Mouse (Mus musculus) midbrain, embryonic 15.5 days (tissue): Measurements from ENCODE around the gene Gm8279. TPM values are rescaled to one million over a fixed set of nuclear protein-coding genes. Genes with fewer than 3 reads are reported as not detected.
"Not testable (repeated sequence)": the region's sequence is repeated elsewhere in the genome, so short reads cannot be mapped to it uniquely, and the experiment has no call there.

Experiments
- ATAC-seq: fragments of 200-750 bp; cut with Nextera tagmentation; replicated peaks from 2 replicates; pipeline ENCODE4 v1.8.0; 2017; ENCODE audit warnings: moderate TSS enrichment
- H3K27ac ChIP-seq: fragments of 300-500 bp; sonication (generic); 2 replicates; pipeline ENCODE4 v1.5.1; 2015; ENCODE audit warnings: mild to moderate bottlenecking, inconsistent platforms
- H3K27me3 ChIP-seq: fragments of 300-500 bp; sonication (generic); replicated peaks from 2 replicates; pipeline ENCODE4 v1.6.1; 2015; ENCODE audit warnings: inconsistent platforms
- H3K36me3 ChIP-seq: fragments of 300-500 bp; sonication (generic); replicated peaks from 2 replicates; pipeline ENCODE4 v1.6.1; 2015; ENCODE audit warnings: inconsistent platforms
- H3K4me1 ChIP-seq: fragments of 300-500 bp; sonication (generic); 2 replicates; pipeline ENCODE4 v1.6.1; 2015; ENCODE audit warnings: inconsistent platforms
- H3K4me2 ChIP-seq: fragments of 300-500 bp; sonication (generic); 2 replicates; pipeline ENCODE4 v1.6.1; 2015; ENCODE audit warnings: inconsistent platforms, mild to moderate bottlenecking, moderate library complexity
- H3K4me3 ChIP-seq: fragments of 300-500 bp; sonication (generic); 2 replicates; pipeline ENCODE4 v1.5.1; 2015; ENCODE audit warnings: mild to moderate bottlenecking, inconsistent platforms
- H3K9ac ChIP-seq: fragments of 300-500 bp; sonication (generic); 2 replicates; pipeline ENCODE4 v1.6.1; 2015; ENCODE audit warnings: mild to moderate bottlenecking, inconsistent platforms
- H3K9me3 ChIP-seq: fragments of 300-500 bp; sonication (generic); 2 replicates; pipeline ENCODE4 v1.6.1; 2016; ENCODE audit warnings: inconsistent platforms
- WGBS: fragments of 180-500 bp; shearing (Covaris S2); methylation state at CpG from one replicate; pipeline ENCODE4 v1.1.7; 2015; ENCODE audit warnings: mixed read lengths; 5-methylcytosine and 5-hydroxymethylcytosine counted together
- polyA plus RNA-seq: library from polyadenylated mRNA; unstranded; fragments of >200 nt; fragmentation: Nextera tagmentation; extraction: Ambion mirVana; gene quantifications from 2 replicates; pipeline ENCODE4 v1.2.1, GENCODE M21; 2015

The Gm8279 gene
- polyA plus RNA-seq, result not detected in 2 replicates

DNA sequence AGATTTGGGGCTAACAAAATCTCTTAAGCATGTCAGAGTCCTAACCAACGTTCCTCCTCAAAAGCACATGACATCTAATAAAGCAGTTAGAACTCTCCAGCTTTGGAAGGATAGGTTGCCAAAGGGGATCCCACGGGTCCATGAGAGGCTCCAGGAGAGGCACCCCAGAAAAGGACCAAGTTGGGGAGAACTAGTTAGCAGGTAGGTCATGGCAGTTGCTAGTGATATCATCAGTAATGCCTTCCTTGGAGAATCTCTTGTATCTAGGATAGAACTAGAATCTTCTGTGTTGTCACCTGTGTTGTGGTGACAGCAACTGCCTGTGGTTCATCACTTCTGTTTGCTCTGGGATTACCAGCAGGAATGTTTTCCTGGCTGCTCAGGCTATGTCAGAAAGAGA is at the start of gene Gm8279:
Gene Gm8279, plus strand, starts transcription at position 301 of the 400 bp plus-strand sequence.
- H3K4me3 ChIP-seq, H3K9ac ChIP-seq, ATAC-seq, H3K27me3 ChIP-seq, H3K9me3 ChIP-seq, H3K27ac ChIP-seq, H3K4me2 ChIP-seq, H3K4me1 ChIP-seq, H3K36me3 ChIP-seq: not testable (repeated sequence)
- 70% methylated on average over 2 of the region's 2 CpGs for WGBS

GRCm38 (mm10) chr14:5164235-5164634 is 32.9 kb downstream of the Gm8279 start, which contains the start of gene Gm3317:
Gm3317 (plus strand) TSS chr14:5164535.
- ATAC-seq, H3K27me3 ChIP-seq, H3K36me3 ChIP-seq, H3K4me1 ChIP-seq, H3K9me3 ChIP-seq, H3K27ac ChIP-seq, H3K9ac ChIP-seq, H3K4me2 ChIP-seq, H3K4me3 ChIP-seq: not testable (repeated sequence)
- no CpG with 5 or more reads among the region's 1 CpGs for WGBS

DNA sequence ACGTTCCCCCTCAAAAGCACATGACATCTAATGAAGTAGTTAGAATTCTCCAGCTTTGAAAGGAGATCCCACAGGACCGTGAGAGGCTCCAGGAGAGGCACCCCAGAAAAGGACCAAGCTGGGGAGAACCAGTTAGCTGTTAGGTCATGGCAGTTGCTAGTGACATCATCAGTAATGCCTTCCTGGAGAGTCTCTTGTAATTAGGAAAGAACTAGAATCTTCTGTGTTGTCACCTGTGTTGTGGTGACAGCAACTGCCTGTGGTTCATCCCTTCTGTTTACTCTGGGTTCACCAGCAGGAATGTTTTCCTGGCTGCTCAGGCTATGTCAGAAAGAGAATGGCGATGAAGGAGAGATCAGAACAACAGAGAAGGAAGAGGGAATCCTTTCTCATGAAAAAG is 54.2 kb downstream of the Gm8279 start, which contains the start of gene Gm8271:
Gene Gm8271, plus strand, starts transcription at position 301 of the 400 bp plus-strand sequence.
- not testable (repeated sequence) for ATAC-seq, H3K4me1 ChIP-seq, H3K9me3 ChIP-seq, H3K27ac ChIP-seq, H3K36me3 ChIP-seq, H3K4me3 ChIP-seq, H3K27me3 ChIP-seq, H3K4me2 ChIP-seq, H3K9ac ChIP-seq
- no CpG with 5 or more reads among the region's 3 CpGs for WGBS

Other genes with a start within 250 kb of the Gm8279 start
- not detected in 2 replicates for gene Gm3278, start 239.1 kb upstream of the Gm8279 start, polyA plus RNA-seq
- gene Gm8297, start 147.6 kb upstream of the Gm8279 start, polyA plus RNA-seq, result not detected in 2 replicates
- 1.0 TPM in 1 of 2 replicates, not detected in the other for gene Gm3298, start 115.6 kb upstream of the Gm8279 start, polyA plus RNA-seq
- not detected in 2 replicates for gene 4930555G01Rik, start 80.9 kb upstream of the Gm8279 start, polyA plus RNA-seq
- gene Gm8281, start 60.5 kb upstream of the Gm8279 start, polyA plus RNA-seq, result 10.7 and 12.0 TPM in 2 replicates
- not detected in 2 replicates for gene Gm3317, start 33.0 kb downstream of the Gm8279 start, polyA plus RNA-seq
- gene Gm8271, start 54.3 kb downstream of the Gm8279 start, polyA plus RNA-seq, result not detected in 2 replicates
- 0.19 TPM in 1 of 2 replicates, not detected in the other for gene Gm3526, start 129.1 kb downstream of the Gm8279 start, polyA plus RNA-seq
- gene Gm3542, start 203.4 kb downstream of the Gm8279 start, polyA plus RNA-seq, result not detected in 2 replicates